ENCODE assay signal across 14 mouse cellular contexts in the genomic region with DNA sequence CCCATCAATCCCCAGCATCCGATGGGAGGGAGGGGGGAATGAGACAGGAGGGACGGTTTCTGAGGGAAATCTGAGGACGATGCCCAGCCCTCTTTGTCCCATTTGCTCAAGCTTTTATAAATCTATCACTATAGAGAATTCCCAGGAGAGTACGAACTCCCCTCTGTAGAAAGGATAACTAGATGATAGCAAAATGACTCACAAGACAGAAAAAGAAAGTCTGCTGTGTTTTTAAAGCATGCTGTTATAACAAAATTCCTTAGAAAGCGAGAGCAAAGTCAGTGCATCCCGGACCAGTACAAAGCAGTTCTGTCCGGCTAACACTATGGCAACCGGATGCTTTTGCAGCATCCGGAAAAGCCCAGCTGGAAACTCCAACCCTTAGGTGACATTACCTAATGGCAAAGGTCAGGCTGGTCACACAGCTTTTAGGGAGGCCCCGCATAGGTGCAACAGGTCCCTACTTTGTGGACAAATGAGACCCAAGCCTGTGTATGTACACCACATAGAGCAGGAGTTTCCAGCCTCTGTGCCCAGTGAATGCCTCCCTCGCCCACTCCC. TPM values are rescaled to one million over a fixed set of nuclear protein-coding genes. Genes with fewer than 3 reads are reported as not detected.
A peak's percentile ranks its signal among the peaks of the same experiment; 100 is the strongest.
DNase-seq lines count a peak whose midpoint lies in the region; ATAC-seq and TF ChIP-seq lines count a peak whose summit lies in the region.
"Had no signal": no experiment of that assay in that cellular context is flagged by ENCODE, and none has a peak within 500 bp of the region (broad histone marks: within the 10 kb centered on the region; RNA-seq: fewer than 3 reads in every experiment).

No protein-coding gene starts in this region.

- intact Hi-C loops in heart, postnatal 25 days (cut with DNase I) = no loop called here

- H3K36me3 ChIP-seq in heart, embryonic 12.5 days = no peaks in the 10 kb centered on the region
- H3K36me3 ChIP-seq in liver, adult 2 months (ENCODE audit: control insufficient read depth, insufficient read depth, low read length) = 0 out of 2 replicates have a peak, but pooled peaks cover 3% of the 10 kb centered on the region
- no peaks in the 10 kb centered on the region for H3K36me3 ChIP-seq in liver, embryonic 12.5 days
- no peaks in the 10 kb centered on the region for H3K36me3 ChIP-seq in embryonic facial prominence, embryonic 11.5 days (replicated peaks; ENCODE audit: control insufficient read depth, insufficient read depth, low read depth, low read length)
- no peaks in the 10 kb centered on the region for H3K36me3 ChIP-seq in stomach, embryonic 14.5 days (ENCODE audit: control insufficient read depth, insufficient read depth, low read length)

- 48% methylated on average over 11 of the region's 11 CpGs for WGBS in heart, embryonic 12.5 days
- WGBS in liver, adult 2 months = 42% methylated on average over 11 of the region's 11 CpGs
- 67% methylated on average over 11 of the region's 11 CpGs for WGBS in liver, embryonic 12.5 days (ENCODE audit: insufficient replicate concordance)
- WGBS in embryonic facial prominence, embryonic 11.5 days = 49% methylated on average over 11 of the region's 11 CpGs
- WGBS in stomach, embryonic 14.5 days = 43% methylated on average over 11 of the region's 11 CpGs
- WGBS in lung, adult 2 months = 66% methylated on average over 11 of the region's 11 CpGs

- H3K79me2 ChIP-seq in liver, adult 2 months (ENCODE audit: control insufficient read depth, insufficient read depth, low read length) = peaks cover 4% of the 10 kb centered on the region; the same call in 1 of the 2 replicates

- H3K9me3 ChIP-seq in heart, embryonic 12.5 days (replicated peaks) = peaks cover 1% of the 10 kb centered on the region
- peaks cover 4% of the 10 kb centered on the region for H3K9me3 ChIP-seq in liver, embryonic 12.5 days (replicated peaks)
- no peaks in the 10 kb centered on the region for H3K9me3 ChIP-seq in embryonic facial prominence, embryonic 11.5 days (replicated peaks; ENCODE audit: control insufficient read depth, low read length)
- peaks cover 4% of the 10 kb centered on the region; the same call in 1 of the 2 replicates for H3K9me3 ChIP-seq in stomach, embryonic 14.5 days (ENCODE audit: control insufficient read depth, low read depth, low read length)

- no peak for DNase-seq in heart, postnatal 25 days (ENCODE audit: low spot score)
- peak; percentile 76 for DNase-seq in liver, adult 2 months (ENCODE audit: extremely low read depth, low read depth, low spot score)
- peak; percentile 38 for DNase-seq in embryonic facial prominence, embryonic 11.5 days (ENCODE audit: low spot score)
- no peak for DNase-seq in thymus, postnatal 36 days
- DNase-seq in lung, adult 2 months = no peak
- DNase-seq: cerebellum, adult 8-10 months; left cerebral cortex, postnatal 4 days; thymus, adult 2 months had no signal

- peaks cover 59% of the 10 kb centered on the region for H3K4me1 ChIP-seq in heart, embryonic 12.5 days (replicated peaks)
- peaks cover 20% of the 10 kb centered on the region for H3K4me1 ChIP-seq in liver, adult 2 months (ENCODE audit: control insufficient read depth, insufficient read depth, low read length)
- peaks cover 19% of the 10 kb centered on the region; the same call in 1 of the 2 replicates for H3K4me1 ChIP-seq in liver, embryonic 12.5 days
- H3K4me1 ChIP-seq in embryonic facial prominence, embryonic 11.5 days (ENCODE audit: control insufficient read depth, insufficient read depth, low read length) = peaks cover 3% of the 10 kb centered on the region
- peaks cover 11% of the 10 kb centered on the region for H3K4me1 ChIP-seq in stomach, embryonic 14.5 days (ENCODE audit: control insufficient read depth, insufficient read depth, low read length)
- H3K4me1 ChIP-seq in lung, adult 2 months (ENCODE audit: control insufficient read depth, insufficient read depth, low read length) = no peaks in the 10 kb centered on the region

- H3K4me2 ChIP-seq in heart, embryonic 12.5 days = peak overlapping the region; percentile 46
- H3K4me2 ChIP-seq in liver, embryonic 12.5 days = no peak overlapping the region
- no peak overlapping the region for H3K4me2 ChIP-seq in embryonic facial prominence, embryonic 11.5 days (ENCODE audit: low read depth, low read length)
- 0 out of 2 replicates have a peak overlapping the region, but pooled peaks have one; percentile 10 for H3K4me2 ChIP-seq in stomach, embryonic 14.5 days (replicated peaks; ENCODE audit: low read depth, low read length)

- TF ChIP-seq POLR2A in liver, adult 2 months (IDR thresholded peaks at IDR 0.05; ENCODE audit: extremely low read depth, insufficient read depth, low read length) = 0 out of 2 replicates have a peak, but pooled peaks have one; percentile 4
- no peak for TF ChIP-seq POLR2A in lung, adult 2 months (IDR thresholded peaks at IDR 0.05; ENCODE audit: borderline replicate concordance, extremely low read depth, low read depth, low read length)

- peak overlapping the region; percentile 74 for H3K27ac ChIP-seq in heart, embryonic 12.5 days (ENCODE audit: poor library complexity, severe bottlenecking)
- H3K27ac ChIP-seq in liver, adult 2 months (replicated peaks; ENCODE audit: insufficient read depth, low read depth, low read length) = peak overlapping the region; percentile 81
- H3K27ac ChIP-seq in liver, embryonic 12.5 days = no peak overlapping the region
- no peak overlapping the region for H3K27ac ChIP-seq in embryonic facial prominence, embryonic 11.5 days (replicated peaks; ENCODE audit: low read depth, low read length)
- H3K27ac ChIP-seq in stomach, embryonic 14.5 days (ENCODE audit: low read length) = peak overlapping the region; percentile 13; the same call in 1 of the 2 replicates
- H3K27ac ChIP-seq: hindbrain, postnatal 0 days had no signal

- no peak overlapping the region for H3K4me3 ChIP-seq in heart, embryonic 12.5 days
- peak overlapping the region; percentile 51 for H3K4me3 ChIP-seq in liver, adult 2 months (ENCODE audit: insufficient read depth, low read depth, low read length)
- no peak overlapping the region for H3K4me3 ChIP-seq in liver, embryonic 12.5 days
- H3K4me3 ChIP-seq in embryonic facial prominence, embryonic 11.5 days (ENCODE audit: low read depth, low read length) = no peak overlapping the region
- H3K4me3 ChIP-seq in stomach, embryonic 14.5 days (ENCODE audit: low read depth, low read length) = no peak overlapping the region
- H3K4me3 ChIP-seq in lung, adult 2 months (replicated peaks; ENCODE audit: extremely low read depth, low read depth, low read length) = no peak overlapping the region
- H3K4me3 ChIP-seq: erythroblast, embryonic 14.5 days had no signal

- 0 out of 2 replicates have a peak overlapping the region, but pooled peaks have one; percentile 47 for H3K9ac ChIP-seq in heart, embryonic 12.5 days
- H3K9ac ChIP-seq in liver, adult 2 months (ENCODE audit: low read depth, low read length) = peak overlapping the region; percentile 70
- no peak overlapping the region for H3K9ac ChIP-seq in liver, embryonic 12.5 days
- H3K9ac ChIP-seq in embryonic facial prominence, embryonic 11.5 days (replicated peaks; ENCODE audit: low read length) = no peak overlapping the region
- no peak overlapping the region; the same call in 1 of the 2 replicates for H3K9ac ChIP-seq in stomach, embryonic 14.5 days (replicated peaks; ENCODE audit: low read depth, low read length)

- no peak for TF ChIP-seq CTCF in liver, adult 2 months (IDR thresholded peaks at IDR 0.05; ENCODE audit: low read depth, low read length)
- no peak for TF ChIP-seq CTCF in lung, adult 2 months (IDR thresholded peaks at IDR 0.05; ENCODE audit: insufficient read depth, low read length)

- ATAC-seq in heart, embryonic 12.5 days (ENCODE audit: insufficient number of reproducible peaks, low FRiP score) = no peak
- no peak for ATAC-seq in liver, embryonic 12.5 days
- ATAC-seq in embryonic facial prominence, embryonic 11.5 days (replicated peaks; ENCODE audit: insufficient number of reproducible peaks, low FRiP score, low TSS enrichment, low read depth) = no peak
- ATAC-seq in stomach, embryonic 14.5 days (ENCODE audit: insufficient number of reproducible peaks, insufficient read depth, low FRiP score, low read depth) = no peak
- ATAC-seq: hindbrain, postnatal 0 days had no signal

- H3K27me3 ChIP-seq in heart, embryonic 12.5 days (replicated peaks) = no peaks in the 10 kb centered on the region
- no peaks in the 10 kb centered on the region for H3K27me3 ChIP-seq in liver, adult 2 months (ENCODE audit: control insufficient read depth, insufficient read depth, low read length)
- H3K27me3 ChIP-seq in liver, embryonic 12.5 days (replicated peaks) = peaks cover 4% of the 10 kb centered on the region
- no peaks in the 10 kb centered on the region for H3K27me3 ChIP-seq in embryonic facial prominence, embryonic 11.5 days (ENCODE audit: control insufficient read depth, insufficient read depth, low read length)
- H3K27me3 ChIP-seq in stomach, embryonic 14.5 days (ENCODE audit: control insufficient read depth, insufficient read depth, low read length) = no peaks in the 10 kb centered on the region

RNA-seq across cellular contexts. Expression of gene Slc38a4, which starts 6.4 kb away (rescaled TPM):
- 159 and 174 TPM in 2 replicates for polyA plus RNA-seq in heart, embryonic 12.5 days (2016; fragmentation: Nextera tagmentation; extraction: Ambion mirVana)
- total RNA-seq in heart, postnatal 25 days (2021) = 10 to 100 TPM; 10.6 to 17.1 TPM
- 1,197 and 1,621 TPM in 2 replicates for total RNA-seq in liver, adult 2 months (2014; rRNA removed)
- polyA plus RNA-seq in liver, adult 2 months (2012; rRNA removed) = 659 and 663 TPM in 2 replicates
- polyA plus RNA-seq in liver, embryonic 12.5 days (2016; fragmentation: Nextera tagmentation; extraction: Ambion mirVana) = 43.1 and 45.1 TPM in 2 replicates
- polyA plus RNA-seq in embryonic facial prominence, embryonic 11.5 days (2014; fragmentation: Nextera tagmentation; extraction: Ambion mirVana) = 61.2 and 71.1 TPM in 2 replicates
- 59.1 and 72.9 TPM in 2 replicates for polyA plus RNA-seq in stomach, embryonic 14.5 days (2014; fragmentation: Nextera tagmentation; extraction: Ambion mirVana)
- 5.8 and 6.7 TPM in 2 replicates for polyA plus RNA-seq in lung, adult 2 months (2012; rRNA removed)
- total RNA-seq: megakaryocyte progenitor cell, adult 5-6 weeks had no signal

Comparison
In these comparisons a context has a peak if more than half of its experiments do, and no peak if none do; other contexts are left out.
1. H3K27ac ChIP-seq: peak in heart, embryonic 12.5 days (single experiment), liver, adult 2 months (single experiment) and stomach, embryonic 14.5 days (single experiment); none in liver, embryonic 12.5 days (single experiment) and embryonic facial prominence, embryonic 11.5 days (single experiment).
2. H3K9ac ChIP-seq: peak in heart, embryonic 12.5 days (single experiment) and liver, adult 2 months (single experiment); none in liver, embryonic 12.5 days (single experiment), embryonic facial prominence, embryonic 11.5 days (single experiment) and stomach, embryonic 14.5 days (single experiment).
3. H3K4me2 ChIP-seq: peak in heart, embryonic 12.5 days (single experiment) and stomach, embryonic 14.5 days (single experiment); none in liver, embryonic 12.5 days (single experiment) and embryonic facial prominence, embryonic 11.5 days (single experiment).
4. DNase-seq: peak in liver, adult 2 months (single experiment) and embryonic facial prominence, embryonic 11.5 days (single experiment); none in heart, postnatal 25 days (single experiment), thymus, postnatal 36 days (0 of 2) and lung, adult 2 months (single experiment).